Mouse (Mus musculus): ENCODE results near the gene Hoxb7. TPM values are rescaled to one million over a fixed set of nuclear protein-coding genes. Genes with fewer than 3 reads are reported as not detected.

Hoxb7 gene
- polyA plus RNA-seq, 1 experiment from 2014 or later: 1.3 TPM

GRCm38 (mm10) chr11:96289293-96289692 is 2.9 kb downstream of the Hoxb7 start:
- DNase-seq (ENCODE audit: low spot score) (no peak), ATAC-seq (no peak)
- no peak overlapping the region for H3K27ac ChIP-seq (ENCODE audit: low read length)
- TF ChIP-seq EP300 (IDR thresholded peaks at IDR 0.05) (no peak), CTCF (IDR thresholded peaks at IDR 0.05) (no peak)
- H3K4me1 ChIP-seq (ENCODE audit: insufficient read depth, low read depth, low read length): no peaks in the 10 kb centered on the region
- no peaks in the 10 kb centered on the region for H3K9me3 ChIP-seq (ENCODE audit: low read length)
- peaks cover 57% of the 10 kb centered on the region for H3K27me3 ChIP-seq (replicated peaks; ENCODE audit: insufficient read depth, low read length)
- no peaks in the 10 kb centered on the region for H3K36me3 ChIP-seq (ENCODE audit: insufficient read depth, low read length)
- 38% methylated on average over 21 of the region's 21 CpGs for WGBS
- no peak overlapping the region for H3K9ac ChIP-seq (replicated peaks; ENCODE audit: low read depth)
- H3K4me2 ChIP-seq (replicated peaks; ENCODE audit: low read depth, low read length): no peak overlapping the region
- H3K4me3 ChIP-seq (ENCODE audit: low read depth, low read length): no peak overlapping the region

GRCm38 (mm10) chr11:96289837-96290236 is 3.4 kb downstream of the Hoxb7 start:
- peaks cover 62% of the 10 kb centered on the region for H3K27me3 ChIP-seq (replicated peaks; ENCODE audit: insufficient read depth, low read length)
- no peak overlapping the region for H3K9ac ChIP-seq (replicated peaks; ENCODE audit: low read depth)
- no peak for DNase-seq (ENCODE audit: low spot score)
- no peak for ATAC-seq
- H3K4me3 ChIP-seq (ENCODE audit: low read depth, low read length): no peak overlapping the region
- H3K9me3 ChIP-seq (ENCODE audit: low read length): no peaks in the 10 kb centered on the region
- H3K27ac ChIP-seq (ENCODE audit: low read length): no peak overlapping the region
- TF ChIP-seq CTCF (IDR thresholded peaks at IDR 0.05) (no peak), EP300 (IDR thresholded peaks at IDR 0.05) (no peak)
- 25% methylated on average over 6 of the region's 6 CpGs for WGBS
- no peak overlapping the region for H3K4me2 ChIP-seq (replicated peaks; ENCODE audit: low read depth, low read length)
- H3K36me3 ChIP-seq (ENCODE audit: insufficient read depth, low read length): no peaks in the 10 kb centered on the region
- H3K4me1 ChIP-seq (ENCODE audit: insufficient read depth, low read depth, low read length): no peaks in the 10 kb centered on the region

GRCm38 (mm10) chr11:96290705-96291355 is 4.4 kb downstream of the Hoxb7 start:
- Histone ChIP-seq H3K4me2 (replicated peaks; ENCODE audit: low read depth, low read length) (no peak overlapping the region), H3K27ac (ENCODE audit: low read length) (no peak overlapping the region), H3K4me1 (ENCODE audit: insufficient read depth, low read depth, low read length) (no peaks in the 10 kb centered on the region), H3K36me3 (ENCODE audit: insufficient read depth, low read length) (no peaks in the 10 kb centered on the region), H3K27me3 (replicated peaks; ENCODE audit: insufficient read depth, low read length) (peaks cover 71% of the 10 kb centered on the region), H3K9me3 (ENCODE audit: low read length) (no peaks in the 10 kb centered on the region), H3K4me3 (ENCODE audit: low read depth, low read length) (no peak overlapping the region), H3K9ac (replicated peaks; ENCODE audit: low read depth) (no peak overlapping the region)
- ATAC-seq (no peak), DNase-seq (ENCODE audit: low spot score) (no peak)
- WGBS: 32% methylated on average over 17 of the region's 17 CpGs
- TF ChIP-seq EP300 (IDR thresholded peaks at IDR 0.05) (no peak), CTCF (IDR thresholded peaks at IDR 0.05) (no peak)

GRCm38 (mm10) chr11:96291681-96292564 is 5.5 kb downstream of the Hoxb7 start, which contains the start of gene Hoxb6:
TSS of gene Hoxb6 (plus strand) at chr11:96292476.
- Histone ChIP-seq H3K4me2 (replicated peaks; ENCODE audit: low read depth, low read length) (no peak within 1 kb of the TSS), H3K36me3 (ENCODE audit: insufficient read depth, low read length) (no peaks in the 10 kb centered on the region), H3K4me3 (ENCODE audit: low read depth, low read length) (no peak within 1 kb of the TSS), H3K4me1 (ENCODE audit: insufficient read depth, low read depth, low read length) (no peaks in the 10 kb centered on the region), H3K9ac (replicated peaks; ENCODE audit: low read depth) (no peak within 1 kb of the TSS), H3K27ac (ENCODE audit: low read length) (no peak within 1 kb of the TSS), H3K9me3 (ENCODE audit: low read length) (no peaks in the 10 kb centered on the region), H3K27me3 (replicated peaks; ENCODE audit: insufficient read depth, low read length) (peaks cover 74% of the 10 kb centered on the region)
- DNase-seq (ENCODE audit: low spot score) (no peak), ATAC-seq (no peak)
- WGBS: 18% methylated on average over 22 of the region's 22 CpGs
- TF ChIP-seq EP300 (IDR thresholded peaks at IDR 0.05): no peak

- no peak overlapping the region for H3K9ac ChIP-seq (replicated peaks; ENCODE audit: low read depth)
- H3K36me3 ChIP-seq (ENCODE audit: insufficient read depth, low read length): no peaks in the 10 kb centered on the region
- no peak for ATAC-seq
- H3K9me3 ChIP-seq (ENCODE audit: low read length): no peaks in the 10 kb centered on the region
- WGBS: 25% methylated on average over 11 of the region's 12 CpGs
- DNase-seq (ENCODE audit: low spot score): no peak
- TF ChIP-seq EP300 (IDR thresholded peaks at IDR 0.05): no peak
- no peak for TF ChIP-seq CTCF (IDR thresholded peaks at IDR 0.05)
- no peaks in the 10 kb centered on the region for H3K4me1 ChIP-seq (ENCODE audit: insufficient read depth, low read depth, low read length)
- no peak overlapping the region for H3K27ac ChIP-seq (ENCODE audit: low read length)
- H3K4me2 ChIP-seq (replicated peaks; ENCODE audit: low read depth, low read length): no peak overlapping the region
- H3K27me3 ChIP-seq (replicated peaks; ENCODE audit: insufficient read depth, low read length): peaks cover 75% of the 10 kb centered on the region
- H3K4me3 ChIP-seq (ENCODE audit: low read depth, low read length): no peak overlapping the region
Measured at GRCm38 (mm10) chr11:96292565-96293301, 6.3 kb downstream of the Hoxb7 start.

Data from lung, postnatal 0 days (tissue).